Mouse (Mus musculus): ENCODE results near the gene Nckipsd. TPM values are rescaled to one million over a fixed set of nuclear protein-coding genes. Genes with fewer than 3 reads are reported as not detected.

Gene Nckipsd
- polyA plus RNA-seq, 1 experiment: 25.6 TPM

GRCm38 (mm10) chr9:108858792-108859527 lies 50.8 kb downstream of the Nckipsd start:
- Histone ChIP-seq H3K4me3 (ENCODE audit: insufficient read depth, low read length) (no peak overlapping the region), H3K27ac (ENCODE audit: insufficient read depth, low read depth, low read length) (no peak overlapping the region), H3K4me1 (ENCODE audit: control insufficient read depth, insufficient read depth, low read length) (peaks cover 2% of the 10 kb centered on the region; the same call in 1 of the 2 replicates)
- TF ChIP-seq POLR2A (IDR thresholded peaks at IDR 0.05; ENCODE audit: borderline replicate concordance, low read depth, low read length) (no peak), CTCF (IDR thresholded peaks at IDR 0.05; ENCODE audit: low read depth, low read length) (no peak)

Other genes with a start within 250 kb of the Nckipsd start
- gene Impdh2, start 248.1 kb upstream of the Nckipsd start, polyA plus RNA-seq (2012; ENCODE audit: insufficient read depth, insufficient read length, missing spikeins): 44.2 and 59.9 TPM in 2 replicates
- 28.6 and 29.7 TPM in 2 replicates for gene Ndufaf3, start 240.9 kb upstream of the Nckipsd start, polyA plus RNA-seq (2012; ENCODE audit: insufficient read depth, insufficient read length, missing spikeins)
- 44.7 and 52.7 TPM in 2 replicates for gene Dalrd3, start 238.5 kb upstream of the Nckipsd start, polyA plus RNA-seq (2012; ENCODE audit: insufficient read depth, insufficient read length, missing spikeins)
- 8.0 and 8.5 TPM in 2 replicates for gene Wdr6, start 229.6 kb upstream of the Nckipsd start, polyA plus RNA-seq (2012; ENCODE audit: insufficient read depth, insufficient read length, missing spikeins)
- gene P4htm, start 210.7 kb upstream of the Nckipsd start, polyA plus RNA-seq (2012; ENCODE audit: insufficient read depth, insufficient read length, missing spikeins): not detected in 2 replicates
- gene Arih2, start 159.0 kb upstream of the Nckipsd start, polyA plus RNA-seq (2012; ENCODE audit: insufficient read depth, insufficient read length, missing spikeins): 38.4 and 43.1 TPM in 2 replicates
- gene Slc25a20, start 146.3 kb upstream of the Nckipsd start, polyA plus RNA-seq (2012; ENCODE audit: insufficient read depth, insufficient read length, missing spikeins): 28.5 and 29.9 TPM in 2 replicates
- gene Prkar2a, start 119.1 kb upstream of the Nckipsd start, polyA plus RNA-seq (2012; ENCODE audit: insufficient read depth, insufficient read length, missing spikeins): 35.2 and 37.6 TPM in 2 replicates
- gene Ip6k2, start 24.6 kb upstream of the Nckipsd start, polyA plus RNA-seq (2012; ENCODE audit: insufficient read depth, insufficient read length, missing spikeins): 37.3 and 40.7 TPM in 2 replicates
- gene Celsr3, start 18.0 kb downstream of the Nckipsd start, polyA plus RNA-seq (2012; ENCODE audit: insufficient read depth, insufficient read length, missing spikeins): 2.1 and 2.2 TPM in 2 replicates
- gene Slc26a6, start 44.9 kb downstream of the Nckipsd start, polyA plus RNA-seq (2012; ENCODE audit: insufficient read depth, insufficient read length, missing spikeins): 19.0 and 20.8 TPM in 2 replicates
- gene Tmem89, start 106.3 kb downstream of the Nckipsd start, polyA plus RNA-seq (2012; ENCODE audit: insufficient read depth, insufficient read length, missing spikeins): not detected in 2 replicates
- 116 and 123 TPM in 2 replicates for gene Uqcrc1, start 128.3 kb downstream of the Nckipsd start, polyA plus RNA-seq (2012; ENCODE audit: insufficient read depth, insufficient read length, missing spikeins)
- 0.17 and 0.78 TPM in 2 replicates for gene Col7a1, start 145.2 kb downstream of the Nckipsd start, polyA plus RNA-seq (2012; ENCODE audit: insufficient read depth, insufficient read length, missing spikeins)
- not detected in 2 replicates for gene Ucn2, start 177.6 kb downstream of the Nckipsd start, polyA plus RNA-seq (2012; ENCODE audit: insufficient read depth, insufficient read length, missing spikeins)
- gene Pfkfb4, start 183.4 kb downstream of the Nckipsd start, polyA plus RNA-seq (2012; ENCODE audit: insufficient read depth, insufficient read length, missing spikeins): 41.7 and 44.5 TPM in 2 replicates
- 324 and 428 TPM in 2 replicates for gene Shisa5, start 230.2 kb downstream of the Nckipsd start, polyA plus RNA-seq (2012; ENCODE audit: insufficient read depth, insufficient read length, missing spikeins)

Data from bone marrow macrophage, adult 2 months (primary cell).